Mouse (Mus musculus): ENCODE results near the gene 3110070M22Rik. TPM values are rescaled to one million over a fixed set of nuclear protein-coding genes. Genes with fewer than 3 reads are reported as not detected.

The 3110070M22Rik gene
- polyA plus RNA-seq, 1 experiment from 2014 or later, result 1.8 TPM

GRCm38 (mm10) chr13:119442244-119442643, 45.9 kb downstream of the 3110070M22Rik start:
- H3K27ac ChIP-seq, result no peak overlapping the region
- H3K36me3 ChIP-seq, result peaks cover 63% of the 10 kb centered on the region
- 93% methylated on average over 1 of the region's 1 CpGs for WGBS
- no peak overlapping the region for H3K4me3 ChIP-seq
- H3K4me2 ChIP-seq (replicated peaks), result no peak overlapping the region
- H3K27me3 ChIP-seq, result no peaks in the 10 kb centered on the region
- no peak for ATAC-seq (ENCODE audit: low FRiP score, low read depth)
- no peak overlapping the region for H3K9ac ChIP-seq
- no peaks in the 10 kb centered on the region for H3K4me1 ChIP-seq
- H3K9me3 ChIP-seq, result no peaks in the 10 kb centered on the region

Other genes starting within 250 kb of the 3110070M22Rik start
- 94.3 and 100 TPM in 2 replicates for gene Paip1, start 59.8 kb downstream of the 3110070M22Rik start, polyA plus RNA-seq (2015; fragmentation: Nextera tagmentation; extraction: Ambion mirVana)
- 85.4 and 87.4 TPM in 2 replicates for gene 4833420G17Rik, start 25.6 kb downstream of the 3110070M22Rik start, polyA plus RNA-seq (2015; fragmentation: Nextera tagmentation; extraction: Ambion mirVana)
- gene Tmem267, start 344 bp downstream of the 3110070M22Rik start, polyA plus RNA-seq (2015; fragmentation: Nextera tagmentation; extraction: Ambion mirVana), result 1.1 and 2.1 TPM in 2 replicates
- gene Ccl28, start 135.4 kb upstream of the 3110070M22Rik start, polyA plus RNA-seq (2015; fragmentation: Nextera tagmentation; extraction: Ambion mirVana), result 0.18 and 0.23 TPM in 2 replicates
- 146 and 148 TPM in 2 replicates for gene Hmgcs1, start 202.0 kb upstream of the 3110070M22Rik start, polyA plus RNA-seq (2015; fragmentation: Nextera tagmentation; extraction: Ambion mirVana)